7 mouse cellular contexts compared by ENCODE assay signal in genomic region chr19:4191528-4192250, GRCm38 (mm10). TPM values are rescaled to one million over a fixed set of nuclear protein-coding genes. Genes with fewer than 3 reads are reported as not detected.
DNase-seq lines count a peak whose midpoint lies in the region; ATAC-seq lines count a peak whose summit lies in the region.

Gene Ppp1ca (plus strand): TSS chr19:4192065.

- peak within 1 kb of the TSS; percentile 90 for H3K27ac ChIP-seq in embryonic facial prominence, embryonic 11.5 days (replicated peaks; ENCODE audit: low read depth, low read length)
- H3K27ac ChIP-seq in limb, embryonic 11.5 days (replicated peaks; ENCODE audit: low read depth, low read length) = peak within 1 kb of the TSS; percentile 85
- H3K27ac ChIP-seq in midbrain, embryonic 14.5 days (replicated peaks; ENCODE audit: low read depth, low read length) = peak within 1 kb of the TSS; percentile 89

- DNase-seq in adrenal gland, postnatal 14 days = peak; percentile 99
- DNase-seq in embryonic facial prominence, embryonic 11.5 days (ENCODE audit: low spot score) = peak; percentile 96
- peak; percentile 91 for DNase-seq in kidney, adult 11 months
- DNase-seq in limb, embryonic 11.5 days (ENCODE audit: low spot score) = peak; percentile 98
- DNase-seq in midbrain, embryonic 14.5 days = peak; percentile 97
- DNase-seq in spleen, adult 18-20 months = peak; percentile 95 to 97

- 7% methylated on average over 38 of the region's 47 CpGs for WGBS in embryonic facial prominence, embryonic 11.5 days
- 5% methylated on average over 37 of the region's 47 CpGs for WGBS in limb, embryonic 11.5 days
- WGBS in midbrain, embryonic 14.5 days = 7% methylated on average over 40 of the region's 47 CpGs

- no peaks in the 10 kb centered on the region for H3K27me3 ChIP-seq in embryonic facial prominence, embryonic 11.5 days (ENCODE audit: control insufficient read depth, insufficient read depth, low read length)
- H3K27me3 ChIP-seq in limb, embryonic 11.5 days (ENCODE audit: control insufficient read depth, insufficient read depth, low read length) = no peaks in the 10 kb centered on the region
- H3K27me3 ChIP-seq in midbrain, embryonic 14.5 days (ENCODE audit: control insufficient read depth, insufficient read depth, low read length) = no peaks in the 10 kb centered on the region

- H3K4me1 ChIP-seq in embryonic facial prominence, embryonic 11.5 days (ENCODE audit: control insufficient read depth, insufficient read depth, low read length) = peaks cover 6% of the 10 kb centered on the region
- peaks cover 17% of the 10 kb centered on the region for H3K4me1 ChIP-seq in limb, embryonic 11.5 days (ENCODE audit: control insufficient read depth, insufficient read depth, low read length)
- H3K4me1 ChIP-seq in midbrain, embryonic 14.5 days (ENCODE audit: control insufficient read depth, insufficient read depth, low read length) = peaks cover 11% of the 10 kb centered on the region

- H3K4me2 ChIP-seq in embryonic facial prominence, embryonic 11.5 days (ENCODE audit: low read depth, low read length) = peak within 1 kb of the TSS; percentile 58
- peak within 1 kb of the TSS; percentile 84 for H3K4me2 ChIP-seq in limb, embryonic 11.5 days (ENCODE audit: low read depth, severe bottlenecking)
- peak within 1 kb of the TSS; percentile 86 for H3K4me2 ChIP-seq in midbrain, embryonic 14.5 days (ENCODE audit: low read length)

- no peaks in the 10 kb centered on the region for H3K9me3 ChIP-seq in embryonic facial prominence, embryonic 11.5 days (replicated peaks; ENCODE audit: control insufficient read depth, low read length)
- no peaks in the 10 kb centered on the region for H3K9me3 ChIP-seq in limb, embryonic 11.5 days (ENCODE audit: control insufficient read depth, low read length)
- H3K9me3 ChIP-seq in midbrain, embryonic 14.5 days (ENCODE audit: control insufficient read depth, low read length) = no peaks in the 10 kb centered on the region

- H3K9ac ChIP-seq in embryonic facial prominence, embryonic 11.5 days (replicated peaks; ENCODE audit: low read length) = peak within 1 kb of the TSS; percentile 96
- H3K9ac ChIP-seq in limb, embryonic 11.5 days (ENCODE audit: low read length) = peak within 1 kb of the TSS; percentile 94
- H3K9ac ChIP-seq in midbrain, embryonic 14.5 days (replicated peaks; ENCODE audit: low read length) = peak within 1 kb of the TSS; percentile 94

- H3K36me3 ChIP-seq in embryonic facial prominence, embryonic 11.5 days (replicated peaks; ENCODE audit: control insufficient read depth, insufficient read depth, low read depth, low read length) = peaks cover 18% of the 10 kb centered on the region
- H3K36me3 ChIP-seq in limb, embryonic 11.5 days (ENCODE audit: control insufficient read depth, insufficient read depth, low read length) = peaks cover 30% of the 10 kb centered on the region
- H3K36me3 ChIP-seq in midbrain, embryonic 14.5 days (ENCODE audit: control insufficient read depth, insufficient read depth, low read length) = peaks cover 36% of the 10 kb centered on the region

- peak; percentile 88 for ATAC-seq in embryonic facial prominence, embryonic 11.5 days (replicated peaks; ENCODE audit: insufficient number of reproducible peaks, low FRiP score, low TSS enrichment, low read depth)
- ATAC-seq in granulocyte monocyte progenitor cell, adult 5-6 weeks (replicated peaks; ENCODE audit: poor library complexity, severe bottlenecking) = peak; percentile 88
- ATAC-seq in limb, embryonic 11.5 days (ENCODE audit: insufficient number of reproducible peaks, low FRiP score, low TSS enrichment, low read depth) = peak; percentile 88
- ATAC-seq in midbrain, embryonic 14.5 days (ENCODE audit: low FRiP score, low TSS enrichment) = peak; percentile 95

- peak within 1 kb of the TSS; percentile 97 for H3K4me3 ChIP-seq in embryonic facial prominence, embryonic 11.5 days (ENCODE audit: low read depth, low read length)
- peak within 1 kb of the TSS; percentile 98 for H3K4me3 ChIP-seq in limb, embryonic 11.5 days (ENCODE audit: low read depth, low read length)
- peak within 1 kb of the TSS; percentile 91 for H3K4me3 ChIP-seq in midbrain, embryonic 14.5 days (replicated peaks; ENCODE audit: low read depth, low read length)

RNA-seq across cellular contexts. Expression of gene Ppp1ca, which starts in this region (rescaled TPM):
- total RNA-seq in adrenal gland, postnatal 14 days (2021) = 369 and 402 TPM in 2 replicates
- 955 and 1,002 TPM in 2 replicates for polyA plus RNA-seq in embryonic facial prominence, embryonic 11.5 days (2014; fragmentation: Nextera tagmentation; extraction: Ambion mirVana)
- 406 and 527 TPM in 2 replicates for total RNA-seq in granulocyte monocyte progenitor cell, adult 5-6 weeks (2014; fragmentation: Nextera tagmentation)
- 494 and 518 TPM in 2 replicates for total RNA-seq in granulocyte monocyte progenitor cell, adult 5-6 weeks (2017)
- polyA plus RNA-seq in limb, embryonic 11.5 days (2014; fragmentation: Nextera tagmentation; extraction: Ambion mirVana) = 952 and 995 TPM in 2 replicates
- 591 and 597 TPM in 2 replicates for polyA plus RNA-seq in midbrain, embryonic 14.5 days (2014; fragmentation: Nextera tagmentation; extraction: Ambion mirVana)

Comparison
In these comparisons a context has a peak if more than half of its experiments do, and no peak if none do; other contexts are left out.
1. Peak in every context shown above with its lines: DNase-seq, ATAC-seq, H3K4me3 ChIP-seq and H3K27ac ChIP-seq.